Mouse (Mus musculus): Measurements from ENCODE around the gene Arvcf.
A peak's percentile ranks its signal among the peaks of the same experiment; 100 is the strongest.

Arvcf gene

GRCm38 (mm10) chr16:18388583-18389435, 40.8 kb downstream of the Arvcf start:
- no peak for DNase-seq

- DNase-seq: no peak
Measured at GRCm38 (mm10) chr16:18390399-18390798, 42.4 kb downstream of the Arvcf start.

GRCm38 (mm10) chr16:18391127-18391526, 43.1 kb downstream of the Arvcf start:
- no peak for DNase-seq

- DNase-seq: no peak
Measured at GRCm38 (mm10) chr16:18391728-18392127, 43.7 kb downstream of the Arvcf start.

- DNase-seq: peak; percentile 61
Measured at GRCm38 (mm10) chr16:18392469-18393426, 44.8 kb downstream of the Arvcf start.

- DNase-seq: no peak
Measured at GRCm38 (mm10) chr16:18393595-18393994, 45.6 kb downstream of the Arvcf start.

- no peak for DNase-seq
Measured at GRCm38 (mm10) chr16:18394056-18394455, 46.1 kb downstream of the Arvcf start.

- DNase-seq: no peak
Measured at GRCm38 (mm10) chr16:18394777-18395619, 47.0 kb downstream of the Arvcf start.

- DNase-seq: no peak
Measured at GRCm38 (mm10) chr16:18395620-18396036, 47.6 kb downstream of the Arvcf start.

- DNase-seq: no peak
Measured at GRCm38 (mm10) chr16:18396201-18396600, 48.2 kb downstream of the Arvcf start.

- no peak for DNase-seq
Measured at GRCm38 (mm10) chr16:18396791-18397621, 49.0 kb downstream of the Arvcf start.

GRCm38 (mm10) chr16:18400028-18400427, 52.0 kb downstream of the Arvcf start:
- no peak for DNase-seq

- DNase-seq: no peak
Measured at GRCm38 (mm10) chr16:18400472-18401216, 52.7 kb downstream of the Arvcf start.

GRCm38 (mm10) chr16:18403285-18403684, 55.3 kb downstream of the Arvcf start:
- DNase-seq: no peak

GRCm38 (mm10) chr16:18405091-18405854, 57.3 kb downstream of the Arvcf start:
- DNase-seq: no peak

- no peak for DNase-seq
Measured at GRCm38 (mm10) chr16:18405876-18406275, 57.9 kb downstream of the Arvcf start.

GRCm38 (mm10) chr16:18406293-18406692, 58.3 kb downstream of the Arvcf start:
- DNase-seq: peak; percentile 72

GRCm38 (mm10) chr16:18407912-18408311, 59.9 kb downstream of the Arvcf start:
- DNase-seq: no peak

- DNase-seq: no peak
Measured at GRCm38 (mm10) chr16:18409776-18410175, 61.8 kb downstream of the Arvcf start.

- DNase-seq: no peak
Measured at GRCm38 (mm10) chr16:18410418-18410817, 62.4 kb downstream of the Arvcf start.
